Comparison of ENCODE assay signal across 8 mouse cellular contexts in the genomic region with DNA sequence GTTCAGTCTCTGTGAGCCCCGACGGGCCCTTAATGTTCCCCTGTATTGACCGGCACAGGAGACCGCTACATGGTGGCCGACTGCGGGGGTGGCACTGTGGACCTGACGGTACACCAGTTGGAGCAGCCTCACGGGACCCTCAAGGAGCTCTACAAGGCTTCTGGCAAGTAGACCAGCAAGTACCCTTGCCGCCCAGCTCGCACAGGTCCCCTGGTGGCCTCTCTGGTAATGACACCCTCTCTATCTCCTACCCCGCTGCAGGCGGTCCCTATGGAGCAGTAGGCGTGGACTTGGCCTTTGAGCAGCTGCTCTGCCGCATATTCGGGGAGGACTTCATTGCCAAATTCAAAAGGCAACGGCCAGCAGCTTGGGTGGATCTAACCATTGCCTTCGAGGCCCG. TPM values are rescaled to one million over a fixed set of nuclear protein-coding genes. Genes with fewer than 3 reads are reported as not detected.
DNase-seq lines count a peak whose midpoint lies in the region; ATAC-seq and TF ChIP-seq lines count a peak whose summit lies in the region.

No protein-coding gene starts in this region.

- peak; percentile 31 to 33 for DNase-seq in cerebellum, adult 18-20 months
- no peak for DNase-seq in cerebellum, adult 9-10 months
- peak; percentile 75 to 81 for DNase-seq in gastrocnemius, postnatal 36 days
- peak; percentile 55 for DNase-seq in kidney, adult 11 months
- DNase-seq in spleen, postnatal 14 days (ENCODE audit: low spot score in 2 of 2): peak; percentile 71 to 83

- no peaks in the 10 kb centered on the region for H3K27me3 ChIP-seq in limb, embryonic 12.5 days
- H3K27me3 ChIP-seq in midbrain, embryonic 16.5 days (ENCODE audit: control insufficient read depth, insufficient read depth, low read depth, low read length): no peaks in the 10 kb centered on the region

- no peak overlapping the region for H3K27ac ChIP-seq in cortical plate, adult 2 months (ENCODE audit: insufficient read depth, low read length)
- H3K27ac ChIP-seq in limb, embryonic 12.5 days: 0 out of 2 replicates have a peak overlapping the region, but pooled peaks have one; percentile 12
- H3K27ac ChIP-seq in midbrain, embryonic 16.5 days (ENCODE audit: low read length): no peak overlapping the region

- no peaks in the 10 kb centered on the region for H3K4me1 ChIP-seq in cortical plate, adult 2 months (ENCODE audit: control insufficient read depth, insufficient read depth, low read length)
- 0 out of 2 replicates have a peak, but pooled peaks cover 6% of the 10 kb centered on the region for H3K4me1 ChIP-seq in limb, embryonic 12.5 days (replicated peaks)
- no peaks in the 10 kb centered on the region for H3K4me1 ChIP-seq in midbrain, embryonic 16.5 days (ENCODE audit: control insufficient read depth, insufficient read depth, low read length)

- no peak overlapping the region for H3K4me3 ChIP-seq in cortical plate, adult 2 months (ENCODE audit: insufficient read depth, low read length)
- H3K4me3 ChIP-seq in limb, embryonic 12.5 days (replicated peaks): no peak overlapping the region
- H3K4me3 ChIP-seq in midbrain, embryonic 16.5 days (ENCODE audit: low read depth, low read length): no peak overlapping the region

- TF ChIP-seq CTCF in cortical plate, adult 2 months (IDR thresholded peaks at IDR 0.05; ENCODE audit: extremely low read depth, insufficient read depth, low read length): peak; percentile 50

- TF ChIP-seq POLR2A in cortical plate, adult 2 months (IDR thresholded peaks at IDR 0.05; ENCODE audit: extremely low read depth, insufficient read depth, low read length): no peak

- ATAC-seq in limb, embryonic 12.5 days (ENCODE audit: insufficient number of reproducible peaks, insufficient read depth, low FRiP score, low TSS enrichment, low read depth): 0 out of 2 replicates have a peak, but pooled peaks have one; percentile 16
- ATAC-seq in midbrain, embryonic 16.5 days: 0 out of 2 replicates have a peak, but pooled peaks have one; percentile 13

- H3K36me3 ChIP-seq in limb, embryonic 12.5 days: peaks cover 98% of the 10 kb centered on the region
- H3K36me3 ChIP-seq in midbrain, embryonic 16.5 days (ENCODE audit: control insufficient read depth, insufficient read depth, low read length): peaks cover 28% of the 10 kb centered on the region

- H3K9me3 ChIP-seq in limb, embryonic 12.5 days: no peaks in the 10 kb centered on the region
- H3K9me3 ChIP-seq in midbrain, embryonic 16.5 days (replicated peaks; ENCODE audit: control insufficient read depth, low read length, poor library complexity, severe bottlenecking): no peaks in the 10 kb centered on the region

- WGBS in limb, embryonic 12.5 days: 28% methylated on average over 18 of the region's 18 CpGs
- 34% methylated on average over 18 of the region's 18 CpGs for WGBS in midbrain, embryonic 16.5 days

- no peak overlapping the region for H3K4me2 ChIP-seq in limb, embryonic 12.5 days
- H3K4me2 ChIP-seq in midbrain, embryonic 16.5 days (ENCODE audit: low read length): no peak overlapping the region

- intact Hi-C loops in gastrocnemius, postnatal 36 days (cut with DNase I): no loop called here

- H3K9ac ChIP-seq in limb, embryonic 12.5 days (replicated peaks): no peak overlapping the region
- no peak overlapping the region for H3K9ac ChIP-seq in midbrain, embryonic 16.5 days (ENCODE audit: low read depth, low read length)

RNA-seq across cellular contexts. Expression of a gene that starts 9.3 kb away (rescaled TPM):
- not detected in 2 replicates for polyA plus RNA-seq in cortical plate, adult 2 months (2012; rRNA removed)
- total RNA-seq in gastrocnemius, postnatal 36 days (2021): not detected
- polyA plus RNA-seq in limb, embryonic 12.5 days (2016; fragmentation: Nextera tagmentation; extraction: Ambion mirVana): not detected in 2 replicates
- not detected in 2 replicates for polyA plus RNA-seq in midbrain, embryonic 16.5 days (2015; fragmentation: Nextera tagmentation; extraction: Ambion mirVana)

RNA-seq across cellular contexts. Expression of a gene that starts 15.5 kb away (rescaled TPM):
- polyA plus RNA-seq in cortical plate, adult 2 months (2012; rRNA removed): 10.2 and 10.5 TPM in 2 replicates
- total RNA-seq in gastrocnemius, postnatal 36 days (2021): 10 to 100 TPM in 1 of 2 experiments, 1 to 10 TPM in 1; 10.0 to 13.1 TPM
- polyA plus RNA-seq in limb, embryonic 12.5 days (2016; fragmentation: Nextera tagmentation; extraction: Ambion mirVana): 20.7 and 21.2 TPM in 2 replicates
- polyA plus RNA-seq in midbrain, embryonic 16.5 days (2015; fragmentation: Nextera tagmentation; extraction: Ambion mirVana): 4.5 and 5.0 TPM in 2 replicates

RNA-seq across cellular contexts. Expression of a gene that starts 17.3 kb away (rescaled TPM):
- polyA plus RNA-seq in cortical plate, adult 2 months (2012; rRNA removed): 110 and 130 TPM in 2 replicates
- 1 to 10 TPM; 4.3 to 4.4 TPM for total RNA-seq in gastrocnemius, postnatal 36 days (2021)
- 58.2 and 62.2 TPM in 2 replicates for polyA plus RNA-seq in limb, embryonic 12.5 days (2016; fragmentation: Nextera tagmentation; extraction: Ambion mirVana)
- 74.0 and 74.1 TPM in 2 replicates for polyA plus RNA-seq in midbrain, embryonic 16.5 days (2015; fragmentation: Nextera tagmentation; extraction: Ambion mirVana)

RNA-seq across cellular contexts. Expression of a gene that starts 37.3 kb away (rescaled TPM):
- 82.1 and 87.2 TPM in 2 replicates for polyA plus RNA-seq in cortical plate, adult 2 months (2012; rRNA removed)
- total RNA-seq in gastrocnemius, postnatal 36 days (2021): 10 to 100 TPM; 63.9 to 64.3 TPM
- 11.8 and 14.9 TPM in 2 replicates for polyA plus RNA-seq in limb, embryonic 12.5 days (2016; fragmentation: Nextera tagmentation; extraction: Ambion mirVana)
- polyA plus RNA-seq in midbrain, embryonic 16.5 days (2015; fragmentation: Nextera tagmentation; extraction: Ambion mirVana): 11.1 and 11.7 TPM in 2 replicates

RNA-seq across cellular contexts. Expression of a gene that starts 44.2 kb away (rescaled TPM):
- 42.9 and 52.5 TPM in 2 replicates for polyA plus RNA-seq in cortical plate, adult 2 months (2012; rRNA removed)
- total RNA-seq in gastrocnemius, postnatal 36 days (2021): 1 to 10 TPM; 1.8 to 2.2 TPM
- polyA plus RNA-seq in limb, embryonic 12.5 days (2016; fragmentation: Nextera tagmentation; extraction: Ambion mirVana): 55.4 and 55.5 TPM in 2 replicates
- polyA plus RNA-seq in midbrain, embryonic 16.5 days (2015; fragmentation: Nextera tagmentation; extraction: Ambion mirVana): 16.2 and 18.5 TPM in 2 replicates
